Mouse (Mus musculus): Measurements from ENCODE around the gene Kcnf1.

DNA sequence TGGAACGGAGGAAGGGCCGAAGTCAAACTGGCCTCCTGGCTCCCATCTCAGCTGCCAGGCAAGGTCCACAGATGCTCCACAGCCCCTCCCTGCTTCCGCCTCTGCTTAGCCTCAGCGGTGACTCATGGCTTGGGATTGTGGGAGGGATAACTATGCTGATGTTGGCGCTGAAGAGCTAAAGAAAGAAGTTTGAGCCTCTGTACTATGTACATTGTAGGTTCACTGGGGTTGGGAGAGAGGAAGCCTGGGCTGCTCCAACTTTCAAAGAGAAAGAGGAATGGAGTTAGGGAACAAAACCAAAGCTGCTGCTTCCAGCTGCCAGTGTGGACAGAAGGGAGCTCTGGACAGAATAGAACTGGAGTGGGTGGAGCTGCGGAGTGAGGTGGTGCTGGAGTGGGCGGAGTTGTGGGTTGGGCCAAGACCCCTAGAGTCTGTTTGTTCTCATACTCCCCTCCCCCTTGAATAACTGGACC is 7.7 kb upstream of the Kcnf1 start:
- TF ChIP-seq POLR2A (IDR thresholded peaks at IDR 0.05; ENCODE audit: extremely low read depth, insufficient read depth, low read length), result no peak
- no peak for TF ChIP-seq CTCF (IDR thresholded peaks at IDR 0.05; ENCODE audit: extremely low read depth, insufficient read depth, low read length)
